ENCODE assay signal across 16 mouse cellular contexts in genomic region chr3:129896591-129896990, GRCm38 (mm10).
"Had no signal": no experiment of that assay in that cellular context is flagged by ENCODE, and none has a peak within 500 bp of the region (broad histone marks: within the 10 kb centered on the region; RNA-seq: fewer than 3 reads in every experiment).

No protein-coding gene starts in this region.

- ATAC-seq: intestine, postnatal 0 days; midbrain, embryonic 16.5 days had no signal

- H3K4me2 ChIP-seq: hindbrain, embryonic 15.5 days; liver, embryonic 15.5 days; lung, embryonic 14.5 days; midbrain, embryonic 12.5 days; neural tube, embryonic 13.5 days had no signal

- H3K27ac ChIP-seq: hindbrain, embryonic 15.5 days; layer of hippocampus, adult 2 months; left cerebral cortex, adult 2 months; limb, embryonic 10.5 days; liver, embryonic 15.5 days; midbrain, embryonic 12.5 days; neural tube, embryonic 13.5 days had no signal

- H3K36me3 ChIP-seq: midbrain, embryonic 12.5 days had no signal

- H3K27me3 ChIP-seq: hindbrain, embryonic 15.5 days; liver, embryonic 15.5 days; midbrain, embryonic 12.5 days; neural tube, embryonic 13.5 days had no signal

- H3K9ac ChIP-seq: hindbrain, embryonic 15.5 days; liver, embryonic 15.5 days; lung, embryonic 14.5 days; midbrain, embryonic 12.5 days; neural tube, embryonic 13.5 days had no signal

- DNase-seq: kidney, postnatal 36 days; lung, embryonic 14.5 days; lung, postnatal 14 days; right cerebral cortex, adult 18-20 months; right cerebral cortex, postnatal 25 days; thymus, adult 2 months; thymus, postnatal 25 days had no signal

- H3K9me3 ChIP-seq: hindbrain, embryonic 15.5 days; limb, embryonic 10.5 days; liver, embryonic 15.5 days; midbrain, embryonic 12.5 days; neural tube, embryonic 13.5 days had no signal

- H3K4me3 ChIP-seq: hindbrain, embryonic 15.5 days; layer of hippocampus, adult 2 months; left cerebral cortex, adult 2 months; limb, embryonic 10.5 days; liver, embryonic 15.5 days; midbrain, embryonic 12.5 days; neural tube, embryonic 13.5 days had no signal
